Mouse (Mus musculus): ENCODE data around the gene Npas2.

DNA sequence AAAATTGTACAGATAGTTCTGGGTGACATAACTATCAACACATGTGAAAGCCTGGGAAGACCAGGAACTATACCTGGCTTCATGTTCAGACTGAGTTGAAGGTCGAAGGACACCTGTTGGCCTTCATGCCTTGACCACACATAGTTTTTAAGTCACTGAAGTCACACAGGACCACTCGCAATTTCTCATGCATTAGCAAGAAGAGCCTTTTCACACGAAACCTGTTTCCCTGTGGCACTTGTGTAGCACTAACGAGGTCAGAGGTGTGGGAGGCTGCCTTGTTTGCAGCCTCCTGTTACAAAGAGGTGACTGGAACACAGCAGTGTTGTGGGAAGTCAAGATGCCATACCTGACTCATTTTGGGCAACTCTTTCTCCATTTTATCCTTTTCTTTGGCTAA, 179.8 kb downstream of the Npas2 start:
- TF ChIP-seq CTCF (IDR thresholded peaks at IDR 0.05; ENCODE audit: control insufficient read depth, insufficient read depth, low read length) (no peak), POLR2A (IDR thresholded peaks at IDR 0.05; ENCODE audit: borderline replicate concordance, control insufficient read depth, low read depth, low read length) (no peak)

Measured in bone marrow, adult 2 months (tissue).